Mouse (Mus musculus) kidney, adult 2 months (tissue): ENCODE measurements at regions not wholly inside any gene's neighbourhood (a gene's known extent, or its start where the extent isn't known, plus 50 kb on each side); places are given as distances from the start of the nearest gene placed in this dataset.

Experiments used
- CTCF ChIP-seq: fragments of 200-500 bp; conservative IDR thresholded peaks from 2 replicates; pipeline ENCODE4 v1.5.1; 2011; ENCODE audit warnings: low read depth, mild to moderate bottlenecking, control low read depth, low read length, moderate library complexity, mixed read lengths; ENCODE audit not compliant: insufficient read depth, insufficient read length
- POLR2A ChIP-seq: fragments of 200-500 bp; IDR thresholded peaks from one replicate; pipeline ENCODE4 v1.6.1; 2011; ENCODE audit warnings: low read depth, low read length, control low read depth

DNA sequence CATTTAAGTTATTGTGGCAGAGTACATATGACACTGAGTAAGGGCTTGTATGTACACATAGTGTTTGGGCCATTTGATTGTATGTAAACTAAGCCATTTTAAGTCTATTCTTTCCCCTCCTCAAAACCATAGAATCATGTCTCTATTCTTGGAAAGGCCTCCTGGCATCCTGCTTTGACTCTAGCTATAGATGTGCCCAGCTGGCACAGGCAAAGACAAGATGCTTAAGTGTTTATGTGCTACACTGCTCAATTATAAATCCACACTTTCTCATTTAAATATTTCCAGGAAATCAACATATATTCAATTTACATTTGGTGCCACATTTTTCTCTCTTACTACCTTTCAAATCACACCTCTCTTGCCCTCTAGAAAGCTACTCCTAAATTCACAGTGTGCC, 97.6 kb upstream of the Bdnf start:
- TF ChIP-seq CTCF: no peak
- TF ChIP-seq POLR2A: no peak
